Mouse (Mus musculus) small intestine, adult 2 months (tissue): ENCODE measurements around the gene Thnsl1. TPM values are rescaled to one million over a fixed set of nuclear protein-coding genes. Genes with fewer than 3 reads are reported as not detected.

Source experiments
- H3K27ac ChIP-seq: fragments of 200-500 bp; 2 replicates; pipeline ENCODE4 v1.5.1; 2012; ENCODE audit warnings: low read depth, low read length, control low read depth, inconsistent platforms; ENCODE audit not compliant: insufficient read depth
- H3K27me3 ChIP-seq: fragments of 200-500 bp; 2 replicates; pipeline ENCODE4 v1.6.1; 2012; ENCODE audit warnings: mild to moderate bottlenecking, moderate library complexity, low read length, inconsistent platforms; ENCODE audit not compliant: control insufficient read depth, insufficient read depth
- H3K36me3 ChIP-seq: fragments of 200-500 bp; 2 replicates; pipeline ENCODE4 v1.6.1; 2012; ENCODE audit warnings: mild to moderate bottlenecking, low read length, control low read depth, inconsistent platforms; ENCODE audit not compliant: control insufficient read depth, insufficient read depth
- H3K4me1 ChIP-seq: fragments of 200-500 bp; 2 replicates; pipeline ENCODE4 v1.6.1; 2012; ENCODE audit warnings: low read length, inconsistent platforms, mixed read lengths; ENCODE audit not compliant: control insufficient read depth, insufficient read depth, insufficient read length
- H3K4me3 ChIP-seq: fragments of 200-500 bp; 2 replicates; pipeline ENCODE4 v1.5.1; 2012; ENCODE audit warnings: low read depth, mild to moderate bottlenecking, control low read depth, inconsistent platforms, low read length, moderate library complexity
- CTCF ChIP-seq: fragments of 200-500 bp; IDR thresholded peaks from 2 replicates; pipeline ENCODE4 v1.5.1; 2012; ENCODE audit warnings: low read depth, mild to moderate bottlenecking, control low read depth, inconsistent platforms, low read length, moderate library complexity, mixed read lengths; ENCODE audit not compliant: insufficient replicate concordance, insufficient read length; ENCODE audit errors: extremely low read depth
- POLR2A ChIP-seq: fragments of 200-500 bp; IDR thresholded peaks from 2 replicates; pipeline ENCODE4 v1.6.1; 2012; ENCODE audit warnings: low read depth, mild to moderate bottlenecking, control low read depth, inconsistent platforms, low read length, moderate library complexity
- WGBS: fragments of 180-500 bp; shearing (Covaris S2); methylation state at CpG from one replicate; pipeline ENCODE4 v1.1.7; 2018; 5-methylcytosine and 5-hydroxymethylcytosine counted together
- polyA plus RNA-seq: library from polyadenylated mRNA; depleted of rRNA; stranded (reverse); fragments of >200 nt; gene quantifications from 2 replicates; pipeline ENCODE4 v1.2.3, GENCODE M21; 2012; rRNA removed

The Thnsl1 gene
- polyA plus RNA-seq, result 0.98 and 2.4 TPM in 2 replicates

GRCm38 (mm10) chr2:21204912-21205830 is at the start of gene Thnsl1, which contains the start of gene Enkur:
Gene Thnsl1, plus strand, starts transcription at chr2:21205724.
Gene Enkur, minus strand, starts transcription at chr2:21205365.
- Histone ChIP-seq H3K4me1 (peaks cover 2% of the 10 kb centered on the region; the same call in 1 of the 2 replicates), H3K4me3 (peak within 1 kb of the TSS; percentile 79), H3K27me3 (no peaks in the 10 kb centered on the region), H3K36me3 (no peaks in the 10 kb centered on the region), H3K27ac (peak within 1 kb of the TSS; percentile 51)
- under 1% methylated on average over 43 of the region's 43 CpGs for WGBS
- TF ChIP-seq CTCF (no peak), POLR2A (peak; percentile 86)

- 63% methylated on average over 8 of the region's 8 CpGs for WGBS
- no peak for TF ChIP-seq POLR2A
- Histone ChIP-seq H3K4me3 (no peak overlapping the region), H3K4me1 (no peaks in the 10 kb centered on the region), H3K36me3 (no peaks in the 10 kb centered on the region), H3K27ac (no peak overlapping the region), H3K27me3 (no peaks in the 10 kb centered on the region)
Measured at GRCm38 (mm10) chr2:21164296-21164695, 41.2 kb upstream of the Thnsl1 start.

DNA sequence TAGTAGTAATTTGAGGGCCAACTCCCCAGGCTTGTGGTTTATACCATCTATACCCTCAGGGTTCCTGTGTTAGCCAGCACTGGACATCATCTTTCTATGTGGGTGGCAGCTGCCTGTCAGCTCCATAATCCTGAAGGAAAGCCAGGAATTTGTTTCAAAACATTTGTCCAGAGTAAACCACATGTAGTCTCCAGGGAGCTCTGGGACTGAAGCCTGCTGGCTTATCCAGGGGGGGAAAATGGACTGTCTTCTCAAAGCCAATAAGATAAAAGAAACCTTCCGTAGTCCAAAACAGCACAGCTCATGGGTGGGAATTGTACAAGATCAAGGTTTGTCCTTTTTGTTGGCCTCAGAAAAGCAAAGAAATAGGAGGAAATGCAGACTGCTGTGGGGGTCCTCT is 37.6 kb upstream of the Thnsl1 start:
- H3K27ac ChIP-seq, result no peak overlapping the region
- TF ChIP-seq CTCF, result no peak
- no peak for TF ChIP-seq POLR2A
- no peaks in the 10 kb centered on the region for H3K27me3 ChIP-seq
- no peaks in the 10 kb centered on the region for H3K4me1 ChIP-seq
- H3K36me3 ChIP-seq, result no peaks in the 10 kb centered on the region
- H3K4me3 ChIP-seq, result no peak overlapping the region
- 86% methylated on average over 1 of the region's 1 CpGs for WGBS

- Histone ChIP-seq H3K4me3 (no peak overlapping the region), H3K4me1 (no peaks in the 10 kb centered on the region), H3K27me3 (no peaks in the 10 kb centered on the region), H3K36me3 (no peaks in the 10 kb centered on the region), H3K27ac (no peak overlapping the region)
- 76% methylated on average over 3 of the region's 3 CpGs for WGBS
- no peak for TF ChIP-seq POLR2A
- no peak for TF ChIP-seq CTCF
Measured at GRCm38 (mm10) chr2:21172797-21173196, 32.7 kb upstream of the Thnsl1 start.

DNA sequence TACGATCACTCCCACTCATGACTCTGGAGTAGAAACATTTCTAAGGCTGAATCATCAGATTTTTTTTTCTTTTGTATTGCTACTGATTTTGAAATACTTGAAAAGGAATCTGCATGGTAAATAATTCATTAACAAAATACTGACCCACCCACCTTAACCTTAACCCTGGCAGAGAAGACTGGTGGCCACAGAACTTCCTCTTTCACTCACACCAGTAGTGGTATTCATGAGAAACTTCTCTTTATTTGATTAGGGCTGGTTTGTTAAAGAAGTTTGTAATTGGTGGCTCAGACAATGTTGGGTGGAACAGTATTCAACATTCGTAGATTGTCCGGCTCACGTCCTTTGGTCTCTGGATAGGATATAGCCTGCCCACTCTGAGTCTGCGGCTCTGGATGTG is 26.4 kb upstream of the Thnsl1 start:
- 79% methylated on average over 5 of the region's 5 CpGs for WGBS
- Histone ChIP-seq H3K4me3 (no peak overlapping the region), H3K36me3 (no peaks in the 10 kb centered on the region), H3K4me1 (no peaks in the 10 kb centered on the region), H3K27me3 (no peaks in the 10 kb centered on the region), H3K27ac (no peak overlapping the region)
- no peak for TF ChIP-seq CTCF
- TF ChIP-seq POLR2A, result no peak

DNA sequence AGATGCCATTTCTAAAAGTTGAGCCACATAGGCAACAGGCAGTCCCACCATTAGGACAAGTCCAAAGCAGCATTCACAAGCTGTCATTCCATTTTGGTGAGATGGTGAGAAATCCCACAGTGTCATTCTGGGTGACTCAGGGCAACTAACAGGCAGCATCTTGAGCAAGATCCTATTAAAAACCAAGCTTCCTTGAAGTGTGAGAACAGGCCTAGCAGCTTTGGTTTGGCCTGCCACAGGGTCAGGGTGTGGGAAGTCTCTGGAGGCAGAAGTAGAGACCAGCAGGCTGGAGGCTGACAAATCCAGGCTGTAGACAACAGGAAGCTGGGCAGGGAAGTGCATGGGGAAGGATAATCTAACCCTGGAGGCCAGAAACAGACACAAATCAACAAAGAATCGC is 22.7 kb upstream of the Thnsl1 start:
- no peak for TF ChIP-seq CTCF
- TF ChIP-seq POLR2A, result no peak
- Histone ChIP-seq H3K4me1 (no peaks in the 10 kb centered on the region), H3K27me3 (no peaks in the 10 kb centered on the region), H3K36me3 (no peaks in the 10 kb centered on the region), H3K4me3 (no peak overlapping the region), H3K27ac (no peak overlapping the region)
- WGBS, result 55% methylated on average over 1 of the region's 1 CpGs

- Histone ChIP-seq H3K36me3 (no peaks in the 10 kb centered on the region), H3K27ac (no peak overlapping the region), H3K4me1 (no peaks in the 10 kb centered on the region), H3K27me3 (no peaks in the 10 kb centered on the region), H3K4me3 (no peak overlapping the region)
- WGBS, result 31% methylated on average over 7 of the region's 7 CpGs
- TF ChIP-seq CTCF, result peak; percentile 84; the same call in 1 of the 2 replicates
- TF ChIP-seq POLR2A, result no peak
Measured at GRCm38 (mm10) chr2:21187576-21187975, 17.9 kb upstream of the Thnsl1 start.
